Mouse (Mus musculus) kidney, adult 2 months (tissue): ENCODE data around the gene Hmbs.

Source experiments
- CTCF ChIP-seq: fragments of 200-500 bp; conservative IDR thresholded peaks from 2 replicates; pipeline ENCODE4 v1.5.1; 2011; ENCODE audit warnings: low read depth, mild to moderate bottlenecking, control low read depth, low read length, moderate library complexity, mixed read lengths; ENCODE audit not compliant: insufficient read depth, insufficient read length
- POLR2A ChIP-seq: fragments of 200-500 bp; IDR thresholded peaks from one replicate; pipeline ENCODE4 v1.6.1; 2011; ENCODE audit warnings: low read depth, low read length, control low read depth

GRCm38 (mm10) chr9:44288959-44289291 is 55.1 kb downstream of the Hmbs start:
- TF ChIP-seq POLR2A: no peak
- TF ChIP-seq CTCF: no peak
